Mouse (Mus musculus) bone marrow macrophage, adult 2 months (primary cell): Measurements from ENCODE around the gene Trim46. TPM values are rescaled to one million over a fixed set of nuclear protein-coding genes. Genes with fewer than 3 reads are reported as not detected.
A peak's percentile ranks its signal among the peaks of the same experiment; 100 is the strongest.

Source experiments
- H3K27ac ChIP-seq: 2 replicates; pipeline ENCODE4 v1.5.1; 2012; ENCODE audit warnings: low read depth, low read length; ENCODE audit not compliant: insufficient read depth
- H3K4me1 ChIP-seq: 2 replicates; pipeline ENCODE4 v1.6.1; 2012; ENCODE audit warnings: low read length; ENCODE audit not compliant: control insufficient read depth, insufficient read depth
- H3K4me3 ChIP-seq: 2 replicates; pipeline ENCODE4 v1.5.1; 2012; ENCODE audit warnings: mild to moderate bottlenecking, low read length, moderate library complexity; ENCODE audit not compliant: insufficient read depth
- CTCF ChIP-seq: IDR thresholded peaks from 2 replicates; pipeline ENCODE4 v1.5.1; 2012; ENCODE audit warnings: low read depth, mild to moderate bottlenecking, low read length, moderate library complexity
- POLR2A ChIP-seq: IDR thresholded peaks from 2 replicates; pipeline ENCODE4 v1.6.1; 2012; ENCODE audit warnings: mild to moderate bottlenecking, low read depth, low read length, borderline replicate concordance
- polyA plus RNA-seq: library from polyadenylated mRNA; stranded (reverse); fragments of >200 nt; gene quantifications from 2 replicates; pipeline ENCODE4 v1.2.4, GENCODE M21; 2012; ENCODE audit not compliant: missing spikeins, insufficient read depth, insufficient read length

Trim46 gene
- polyA plus RNA-seq, 1 experiment, result 0.34 TPM

- peaks cover 33% of the 10 kb centered on the region for H3K4me1 ChIP-seq
- TF ChIP-seq CTCF, result no peak
- TF ChIP-seq POLR2A, result no peak
- H3K27ac ChIP-seq, result no peak overlapping the region
- H3K4me3 ChIP-seq, result no peak overlapping the region
These were observed 38.2 kb upstream of the Trim46 start for GRCm38 (mm10) chr3:89284261-89284660.

- Histone ChIP-seq H3K4me3 (no peak overlapping the region), H3K27ac (no peak overlapping the region), H3K4me1 (peaks cover 22% of the 10 kb centered on the region)
- TF ChIP-seq POLR2A, result no peak
- no peak for TF ChIP-seq CTCF
These were observed 36.2 kb upstream of the Trim46 start for GRCm38 (mm10) chr3:89282291-89282643.

GRCm38 (mm10) chr3:89281579-89282290 is 35.6 kb upstream of the Trim46 start:
- TF ChIP-seq POLR2A (no peak), CTCF (peak; percentile 79)
- no peak overlapping the region for H3K4me3 ChIP-seq

GRCm38 (mm10) chr3:89280606-89281511 is 34.8 kb upstream of the Trim46 start, which contains the start of gene Efna1:
Efna1 (minus strand) TSS chr3:89281142.
- H3K4me3 ChIP-seq, result peak within 1 kb of the TSS; percentile 65
- no peak for TF ChIP-seq CTCF
- TF ChIP-seq POLR2A, result no peak
- H3K27ac ChIP-seq, result no peak within 1 kb of the TSS
- peaks cover 21% of the 10 kb centered on the region for H3K4me1 ChIP-seq

More at GRCm38 (mm10) chr3:89281579-89282290, 35.6 kb upstream of the Trim46 start:
- Histone ChIP-seq H3K4me1 (peaks cover 22% of the 10 kb centered on the region), H3K27ac (no peak overlapping the region)

- H3K4me1 ChIP-seq, result peaks cover 15% of the 10 kb centered on the region
- H3K27ac ChIP-seq, result no peak overlapping the region
- TF ChIP-seq CTCF, result no peak
- peak overlapping the region; percentile 65 for H3K4me3 ChIP-seq
These were observed 34.0 kb upstream of the Trim46 start for GRCm38 (mm10) chr3:89280050-89280605.

- Histone ChIP-seq H3K27ac (no peak overlapping the region), H3K4me1 (peaks cover 9% of the 10 kb centered on the region; the same call in 1 of the 2 replicates), H3K4me3 (peak overlapping the region; percentile 65)
- TF ChIP-seq POLR2A, result no peak
- no peak for TF ChIP-seq CTCF
These were observed 33.2 kb upstream of the Trim46 start for GRCm38 (mm10) chr3:89279153-89279890.

- TF ChIP-seq CTCF (no peak), POLR2A (no peak)
- H3K4me1 ChIP-seq, result peaks cover 9% of the 10 kb centered on the region; the same call in 1 of the 2 replicates
- H3K4me3 ChIP-seq, result no peak overlapping the region
- H3K27ac ChIP-seq, result no peak overlapping the region
These were observed 32.5 kb upstream of the Trim46 start for GRCm38 (mm10) chr3:89278643-89279042.

- TF ChIP-seq CTCF (no peak), POLR2A (no peak)
- no peak overlapping the region for H3K27ac ChIP-seq
- H3K4me3 ChIP-seq, result no peak overlapping the region
- peaks cover 9% of the 10 kb centered on the region; the same call in 1 of the 2 replicates for H3K4me1 ChIP-seq
These were observed 32.0 kb upstream of the Trim46 start for GRCm38 (mm10) chr3:89278107-89278506.
